Comparison of ENCODE assay signal across 7 mouse cellular contexts in genomic region chr12:8884426-8885145, GRCm38 (mm10). TPM values are rescaled to one million over a fixed set of nuclear protein-coding genes. Genes with fewer than 3 reads are reported as not detected.
DNase-seq lines count a peak whose midpoint lies in the region; ATAC-seq lines count a peak whose summit lies in the region.

No protein-coding gene starts in this region.

- H3K9ac ChIP-seq in heart, embryonic 11.5 days (ENCODE audit: low read depth, low read length) = peak overlapping the region; percentile 34; the same call in 1 of the 2 replicates
- peak overlapping the region; percentile 19; the same call in 1 of the 2 replicates for H3K9ac ChIP-seq in limb, embryonic 13.5 days

- H3K4me2 ChIP-seq in heart, embryonic 11.5 days = peak overlapping the region; percentile 41
- H3K4me2 ChIP-seq in limb, embryonic 13.5 days (replicated peaks) = peak overlapping the region; percentile 44

- H3K4me1 ChIP-seq in heart, embryonic 11.5 days (ENCODE audit: control insufficient read depth, insufficient read depth, low read length) = peaks cover 8% of the 10 kb centered on the region
- peaks cover 22% of the 10 kb centered on the region for H3K4me1 ChIP-seq in limb, embryonic 13.5 days

- H3K36me3 ChIP-seq in heart, embryonic 11.5 days (ENCODE audit: control insufficient read depth, insufficient read depth, low read length) = no peaks in the 10 kb centered on the region
- no peaks in the 10 kb centered on the region for H3K36me3 ChIP-seq in limb, embryonic 13.5 days

- WGBS in heart, embryonic 11.5 days (ENCODE audit: insufficient replicate concordance) = 17% methylated on average over 13 of the region's 13 CpGs
- 21% methylated on average over 13 of the region's 13 CpGs for WGBS in limb, embryonic 13.5 days

- peak overlapping the region; percentile 54; the same call in 1 of the 2 replicates for H3K27ac ChIP-seq in heart, embryonic 11.5 days (ENCODE audit: low read depth, low read length)
- H3K27ac ChIP-seq in limb, embryonic 13.5 days = peak overlapping the region; percentile 49; the same call in 1 of the 2 replicates

- peak; percentile 49 for DNase-seq in NIH3T3 (ENCODE audit: low read depth)
- peak; percentile 79 for DNase-seq in cerebellum, adult 11-12 months
- no peak for DNase-seq in layer of hippocampus, adult 18-20 months (ENCODE audit: low spot score in 2 of 2)
- no peak for DNase-seq in frontal cortex, postnatal 10 days (ENCODE audit: low spot score in 2 of 2)

- no peak; the same call in 1 of the 2 replicates for ATAC-seq in heart, embryonic 11.5 days (replicated peaks; ENCODE audit: insufficient number of reproducible peaks, low FRiP score, low TSS enrichment)
- ATAC-seq in limb, embryonic 13.5 days (ENCODE audit: low FRiP score, low read depth) = peak; percentile 46; the same call in 1 of the 2 replicates
- ATAC-seq in granulocyte monocyte progenitor cell, adult 5-6 weeks (replicated peaks; ENCODE audit: poor library complexity, severe bottlenecking) = no peak

- H3K4me3 ChIP-seq in heart, embryonic 11.5 days (ENCODE audit: low read depth, low read length) = no peak overlapping the region
- no peak overlapping the region for H3K4me3 ChIP-seq in limb, embryonic 13.5 days

- no peaks in the 10 kb centered on the region for H3K9me3 ChIP-seq in heart, embryonic 11.5 days (replicated peaks; ENCODE audit: control insufficient read depth, low read length)
- no peaks in the 10 kb centered on the region for H3K9me3 ChIP-seq in limb, embryonic 13.5 days

- no peaks in the 10 kb centered on the region for H3K27me3 ChIP-seq in heart, embryonic 11.5 days (ENCODE audit: control insufficient read depth, insufficient read depth, low read length)
- no peaks in the 10 kb centered on the region for H3K27me3 ChIP-seq in limb, embryonic 13.5 days

RNA-seq across cellular contexts. Expression of gene Laptm4a, which starts 36.9 kb away (rescaled TPM):
- polyA plus RNA-seq in heart, embryonic 11.5 days (2014; fragmentation: Nextera tagmentation; extraction: Ambion mirVana) = 125 and 268 TPM in 2 replicates
- 391 and 410 TPM in 2 replicates for polyA plus RNA-seq in limb, embryonic 13.5 days (2015; fragmentation: Nextera tagmentation; extraction: Ambion mirVana)
- total RNA-seq in layer of hippocampus, adult 18-20 months (2021) = 100 to 1,000 TPM; 215 to 227 TPM
- 58.5 and 63.6 TPM in 2 replicates for total RNA-seq in granulocyte monocyte progenitor cell, adult 5-6 weeks (2014; fragmentation: Nextera tagmentation)
- total RNA-seq in granulocyte monocyte progenitor cell, adult 5-6 weeks (2017) = 99.7 and 113 TPM in 2 replicates

Comparison
In these comparisons a context has a peak if more than half of its experiments do, and no peak if none do; other contexts are left out.
1. DNase-seq: peak in NIH3T3 (single experiment) and cerebellum, adult 11-12 months (single experiment); none in layer of hippocampus, adult 18-20 months (0 of 2) and frontal cortex, postnatal 10 days (0 of 2).